Comparison of ENCODE assay signal across 10 mouse cellular contexts in genomic region chr3:148907024-148907778, GRCm38 (mm10).
DNase-seq lines count a peak whose midpoint lies in the region; ATAC-seq and TF ChIP-seq lines count a peak whose summit lies in the region.
"Had no signal": no experiment of that assay in that cellular context is flagged by ENCODE, and none has a peak within 500 bp of the region (broad histone marks: within the 10 kb centered on the region; RNA-seq: fewer than 3 reads in every experiment).

No protein-coding gene starts in this region.

- intact Hi-C loops in heart, adult 2 months (cut with DNase I) = loop anchor here (2.0 to 5.0 kb wide), 3 partner anchors 65 to 565 kb away; no protein-coding TSS in a partner anchor
- intact Hi-C loops in heart, postnatal 10 days (cut with DNase I) = loop anchor here (2.0 kb wide), 1 partner anchor 76 kb away; no protein-coding TSS in a partner anchor

- no peaks in the 10 kb centered on the region for H3K27me3 ChIP-seq in kidney, adult 2 months (replicated peaks; ENCODE audit: control insufficient read depth, insufficient read depth, low read length)
- H3K27me3 ChIP-seq in heart, adult 2 months (ENCODE audit: control insufficient read depth, insufficient read depth, low read length) = no peaks in the 10 kb centered on the region
- H3K27me3 ChIP-seq in lung, postnatal 0 days (replicated peaks; ENCODE audit: insufficient read depth, low read length) = no peaks in the 10 kb centered on the region
- H3K27me3 ChIP-seq in midbrain, embryonic 16.5 days (ENCODE audit: control insufficient read depth, insufficient read depth, low read depth, low read length) = no peaks in the 10 kb centered on the region

- no peak for TF ChIP-seq POLR2A in kidney, adult 2 months (IDR thresholded peaks at IDR 0.05; ENCODE audit: low read depth, low read length)
- peak; percentile 48; the same call in 1 of the 2 replicates for TF ChIP-seq POLR2A in heart, adult 2 months (IDR thresholded peaks at IDR 0.05; ENCODE audit: insufficient read depth, low read depth, low read length)

- no peak for TF ChIP-seq CTCF in kidney, adult 2 months (conservative IDR thresholded peaks at IDR 0.05; ENCODE audit: insufficient read depth, insufficient read length, low read depth, low read length)
- TF ChIP-seq CTCF in heart, adult 2 months (IDR thresholded peaks at IDR 0.05) = no peak
- TF ChIP-seq CTCF in lung, postnatal 0 days (IDR thresholded peaks at IDR 0.05) = no peak

- H3K9ac ChIP-seq in heart, adult 2 months (ENCODE audit: low read depth, low read length) = no peak overlapping the region
- H3K9ac ChIP-seq in lung, postnatal 0 days (replicated peaks; ENCODE audit: low read depth) = no peak overlapping the region
- H3K9ac ChIP-seq in midbrain, embryonic 16.5 days (ENCODE audit: low read depth, low read length) = no peak overlapping the region

- 46% methylated on average over 6 of the region's 6 CpGs for WGBS in kidney, adult 2 months
- WGBS in heart, adult 2 months = 10% methylated on average over 6 of the region's 6 CpGs
- 26% methylated on average over 6 of the region's 6 CpGs for WGBS in lung, postnatal 0 days
- 65% methylated on average over 6 of the region's 6 CpGs for WGBS in midbrain, embryonic 16.5 days

- H3K27ac ChIP-seq in kidney, adult 2 months (ENCODE audit: insufficient read depth, low read depth, low read length) = 0 out of 2 replicates have a peak overlapping the region, but pooled peaks have one; percentile 20
- peak overlapping the region; percentile 87 for H3K27ac ChIP-seq in heart, adult 2 months
- H3K27ac ChIP-seq in lung, postnatal 0 days (ENCODE audit: low read length) = no peak overlapping the region
- H3K27ac ChIP-seq in midbrain, embryonic 16.5 days (ENCODE audit: low read length) = no peak overlapping the region

- peak; percentile 92 for TF ChIP-seq EP300 in heart, adult 2 months (IDR thresholded peaks at IDR 0.05; ENCODE audit: insufficient read depth, low read depth, low read length)
- TF ChIP-seq EP300 in lung, postnatal 0 days (IDR thresholded peaks at IDR 0.05) = no peak; the same call in 1 of the 2 replicates

- no peaks in the 10 kb centered on the region for H3K9me3 ChIP-seq in lung, postnatal 0 days (ENCODE audit: low read length)
- H3K9me3 ChIP-seq in midbrain, embryonic 16.5 days (replicated peaks; ENCODE audit: control insufficient read depth, low read length, poor library complexity, severe bottlenecking) = no peaks in the 10 kb centered on the region

- peak; percentile 67 for ATAC-seq in lung, postnatal 0 days
- no peak for ATAC-seq in midbrain, embryonic 16.5 days
- no peak for ATAC-seq in megakaryocyte progenitor cell, adult 5-6 weeks (replicated peaks; ENCODE audit: poor library complexity)

- H3K4me1 ChIP-seq in kidney, adult 2 months (ENCODE audit: control insufficient read depth, insufficient read depth, low read length) = peaks cover 10% of the 10 kb centered on the region; the same call in 1 of the 2 replicates
- peaks cover 21% of the 10 kb centered on the region for H3K4me1 ChIP-seq in heart, adult 2 months (ENCODE audit: control insufficient read depth, insufficient read depth, low read length)
- peaks cover 5% of the 10 kb centered on the region; the same call in 1 of the 2 replicates for H3K4me1 ChIP-seq in lung, postnatal 0 days (ENCODE audit: insufficient read depth, low read depth, low read length)
- peaks cover 16% of the 10 kb centered on the region for H3K4me1 ChIP-seq in midbrain, embryonic 16.5 days (ENCODE audit: control insufficient read depth, insufficient read depth, low read length)

- peak; percentile 53 for DNase-seq in kidney, adult 2 months
- DNase-seq in kidney, adult 18-20 months = no peak
- peak; percentile 45 to 58 for DNase-seq in heart, adult 2 months
- peak; percentile 43 to 54 for DNase-seq in heart, postnatal 10 days
- DNase-seq in lung, postnatal 0 days (ENCODE audit: low spot score) = peak; percentile 47
- DNase-seq in urinary bladder, adult 2 months (ENCODE audit: low spot score) = no peak
- DNase-seq: cerebellum, postnatal 10 days; kidney, adult 8-10 months had no signal

- H3K36me3 ChIP-seq in kidney, adult 2 months (ENCODE audit: control insufficient read depth, insufficient read depth, low read length) = no peaks in the 10 kb centered on the region
- H3K36me3 ChIP-seq in heart, adult 2 months (ENCODE audit: control insufficient read depth, insufficient read depth, low read length) = peaks cover 14% of the 10 kb centered on the region
- H3K36me3 ChIP-seq in lung, postnatal 0 days (ENCODE audit: insufficient read depth, low read length) = no peaks in the 10 kb centered on the region
- H3K36me3 ChIP-seq in midbrain, embryonic 16.5 days (ENCODE audit: control insufficient read depth, insufficient read depth, low read length) = no peaks in the 10 kb centered on the region

- no peak overlapping the region for H3K4me3 ChIP-seq in kidney, adult 2 months (ENCODE audit: insufficient read depth, low read depth, low read length)
- H3K4me3 ChIP-seq in heart, adult 2 months = no peak overlapping the region
- H3K4me3 ChIP-seq in lung, postnatal 0 days (ENCODE audit: low read depth, low read length) = no peak overlapping the region
- H3K4me3 ChIP-seq in midbrain, embryonic 16.5 days (ENCODE audit: low read depth, low read length) = no peak overlapping the region

- H3K79me2 ChIP-seq in heart, adult 2 months (replicated peaks; ENCODE audit: control insufficient read depth, insufficient read depth, low read length) = no peaks in the 10 kb centered on the region; the same call in 1 of the 2 replicates

- no peak overlapping the region for H3K4me2 ChIP-seq in lung, postnatal 0 days (replicated peaks; ENCODE audit: low read depth, low read length)
- no peak overlapping the region for H3K4me2 ChIP-seq in midbrain, embryonic 16.5 days (ENCODE audit: low read length)

Comparison
In these comparisons a context has a peak if more than half of its experiments do, and no peak if none do; other contexts are left out.
1. DNase-seq: peak in kidney, adult 2 months (single experiment), heart, adult 2 months (2 of 2), heart, postnatal 10 days (2 of 2) and lung, postnatal 0 days (single experiment); none in kidney, adult 18-20 months (single experiment) and urinary bladder, adult 2 months (single experiment).
2. H3K27ac ChIP-seq: peak in kidney, adult 2 months (single experiment) and heart, adult 2 months (single experiment); none in lung, postnatal 0 days (single experiment) and midbrain, embryonic 16.5 days (single experiment).